Mouse (Mus musculus): ENCODE data around the gene Mblac2.
"Not testable (repeated sequence)": the region's sequence is repeated elsewhere in the genome, so short reads cannot be mapped to it uniquely, and the experiment has no call there.

The Mblac2 gene

GRCm38 (mm10) chr13:81710775-81711545 lies at the start of gene Mblac2, which contains the start of gene Polr3g:
Mblac2 (plus strand) TSS chr13:81711341.
Polr3g (minus strand) TSS chr13:81711013.
- peak; percentile 94 for DNase-seq (ENCODE audit: low spot score)

GRCm38 (mm10) chr13:81663566-81664330 lies 47.4 kb upstream of the Mblac2 start:
- no peak for DNase-seq (ENCODE audit: low spot score)

- no peak for DNase-seq (ENCODE audit: low spot score)
These were observed 46.8 kb upstream of the Mblac2 start for GRCm38 (mm10) chr13:81664331-81664698.

GRCm38 (mm10) chr13:81667713-81668112 lies 43.4 kb upstream of the Mblac2 start:
- DNase-seq (ENCODE audit: low spot score), result no peak

GRCm38 (mm10) chr13:81675333-81675732 lies 35.8 kb upstream of the Mblac2 start:
- DNase-seq (ENCODE audit: low spot score), result no peak

GRCm38 (mm10) chr13:81683107-81683506 lies 28.0 kb upstream of the Mblac2 start:
- no peak for DNase-seq (ENCODE audit: low spot score)

- DNase-seq (ENCODE audit: low spot score), result no peak
These were observed 26.9 kb upstream of the Mblac2 start for GRCm38 (mm10) chr13:81684258-81684657.

- no peak for DNase-seq (ENCODE audit: low spot score)
These were observed 26.3 kb upstream of the Mblac2 start for GRCm38 (mm10) chr13:81684884-81685283.

- DNase-seq (ENCODE audit: low spot score), result no peak
These were observed 21.6 kb upstream of the Mblac2 start for GRCm38 (mm10) chr13:81689587-81689986.

GRCm38 (mm10) chr13:81690477-81690876 lies 20.7 kb upstream of the Mblac2 start:
- no peak for DNase-seq (ENCODE audit: low spot score)

- DNase-seq (ENCODE audit: low spot score), result peak; percentile 36
These were observed 19.5 kb upstream of the Mblac2 start for GRCm38 (mm10) chr13:81691606-81692005.

GRCm38 (mm10) chr13:81694446-81694845 lies 16.7 kb upstream of the Mblac2 start:
- DNase-seq (ENCODE audit: low spot score), result no peak

- DNase-seq (ENCODE audit: low spot score), result no peak
These were observed 8.0 kb upstream of the Mblac2 start for GRCm38 (mm10) chr13:81703148-81703547.

- DNase-seq (ENCODE audit: low spot score), result no peak
These were observed 7.5 kb upstream of the Mblac2 start for GRCm38 (mm10) chr13:81703621-81704020.

- DNase-seq (ENCODE audit: low spot score), result no peak
These were observed 4.8 kb upstream of the Mblac2 start for GRCm38 (mm10) chr13:81706311-81706710.

- no peak for DNase-seq (ENCODE audit: low spot score)
These were observed 1.3 kb upstream of the Mblac2 start for GRCm38 (mm10) chr13:81709805-81710204.

- peak; percentile 11 for DNase-seq (ENCODE audit: low spot score)
These were observed 875 bp upstream of the Mblac2 start for GRCm38 (mm10) chr13:81710266-81710665.

GRCm38 (mm10) chr13:81711546-81712371 lies 618 bp downstream of the Mblac2 start:
- no peak for DNase-seq (ENCODE audit: low spot score)

GRCm38 (mm10) chr13:81713896-81714295 lies 2.8 kb downstream of the Mblac2 start:
- DNase-seq (ENCODE audit: low spot score), result no peak

- not testable (repeated sequence) for DNase-seq (ENCODE audit: low spot score)
These were observed 17.0 kb downstream of the Mblac2 start for GRCm38 (mm10) chr13:81728141-81728540.

GRCm38 (mm10) chr13:81729102-81729501 lies 18.0 kb downstream of the Mblac2 start:
- no peak for DNase-seq (ENCODE audit: low spot score)

GRCm38 (mm10) chr13:81730362-81730761 lies 19.2 kb downstream of the Mblac2 start:
- no peak for DNase-seq (ENCODE audit: low spot score)
